Mouse (Mus musculus) kidney, embryonic 15.5 days (tissue): Measurements from ENCODE around the gene Pecr. TPM values are rescaled to one million over a fixed set of nuclear protein-coding genes. Genes with fewer than 3 reads are reported as not detected.

Source experiments
- ATAC-seq: fragments of 200-750 bp; cut with Nextera tagmentation; replicated peaks from 2 replicates; pipeline ENCODE4 v1.8.0; 2017; ENCODE audit warnings: moderate TSS enrichment; ENCODE audit not compliant: low FRiP score
- H3K27ac ChIP-seq: fragments of 300-500 bp; sonication (generic); 2 replicates; pipeline ENCODE4 v1.5.1; 2015; ENCODE audit warnings: mild to moderate bottlenecking, inconsistent platforms
- H3K27me3 ChIP-seq: fragments of 300-500 bp; sonication (generic); 2 replicates; pipeline ENCODE4 v1.6.1; 2015; ENCODE audit warnings: inconsistent platforms
- H3K36me3 ChIP-seq: fragments of 300-500 bp; sonication (generic); 2 replicates; pipeline ENCODE4 v1.6.1; 2015; ENCODE audit warnings: inconsistent platforms
- H3K4me1 ChIP-seq: fragments of 300-500 bp; sonication (generic); 2 replicates; pipeline ENCODE4 v1.6.1; 2015; ENCODE audit warnings: inconsistent platforms
- H3K4me2 ChIP-seq: fragments of 300-500 bp; sonication (generic); 2 replicates; pipeline ENCODE4 v1.6.1; 2015; ENCODE audit warnings: moderate library complexity, mild to moderate bottlenecking, inconsistent platforms
- H3K4me3 ChIP-seq: fragments of 300-500 bp; sonication (generic); replicated peaks from 2 replicates; pipeline ENCODE4 v1.5.1; 2015; ENCODE audit warnings: mild to moderate bottlenecking, inconsistent platforms
- H3K9ac ChIP-seq: fragments of 300-500 bp; sonication (generic); 2 replicates; pipeline ENCODE4 v1.6.1; 2015; ENCODE audit warnings: mild to moderate bottlenecking, inconsistent platforms
- H3K9me3 ChIP-seq: fragments of 300-500 bp; sonication (generic); replicated peaks from 2 replicates; pipeline ENCODE4 v1.6.1; 2016; ENCODE audit warnings: inconsistent platforms
- WGBS: fragments of 180-500 bp; shearing (Covaris S2); methylation state at CpG from one replicate; pipeline ENCODE4 v1.1.7; 2015; ENCODE audit warnings: mixed read lengths; 5-methylcytosine and 5-hydroxymethylcytosine counted together
- polyA plus RNA-seq: library from polyadenylated mRNA; unstranded; fragments of >200 nt; fragmentation: Nextera tagmentation; extraction: Ambion mirVana; gene quantifications from 2 replicates; pipeline ENCODE4 v1.2.1, GENCODE M21; 2015

The Pecr gene
- 53.8 and 54.9 TPM in 2 replicates for polyA plus RNA-seq

GRCm38 (mm10) chr1:72283992-72284485 lies at the start of gene Pecr, which contains the start of gene Tmem169:
TSS of gene Pecr (minus strand) at chr1:72284314.
TSS of gene Tmem169 (plus strand) at chr1:72284369.
- H3K9me3 ChIP-seq, result no peaks in the 10 kb centered on the region
- under 1% methylated on average over 30 of the region's 30 CpGs for WGBS
- ATAC-seq, result peak; percentile 99

GRCm38 (mm10) chr1:72326162-72326821 lies 42.2 kb upstream of the Pecr start:
- H3K4me3 ChIP-seq, result no peak overlapping the region
- peaks cover 85% of the 10 kb centered on the region for H3K36me3 ChIP-seq
- H3K4me1 ChIP-seq, result no peaks in the 10 kb centered on the region
- no peak for ATAC-seq
- H3K4me2 ChIP-seq, result no peak overlapping the region
- WGBS, result 93% methylated on average over 11 of the region's 11 CpGs
- no peaks in the 10 kb centered on the region for H3K9me3 ChIP-seq
- no peak overlapping the region for H3K27ac ChIP-seq
- H3K27me3 ChIP-seq, result no peaks in the 10 kb centered on the region
- H3K9ac ChIP-seq, result no peak overlapping the region

More at GRCm38 (mm10) chr1:72283992-72284485, at the start of gene Pecr, which contains the start of gene Tmem169:
- Histone ChIP-seq H3K4me2 (peak within 1 kb of the TSS; percentile 62), H3K4me1 (peaks cover 23% of the 10 kb centered on the region), H3K9ac (peak within 1 kb of the TSS; percentile 47), H3K27me3 (peaks cover 11% of the 10 kb centered on the region; the same call in 1 of the 2 replicates), H3K36me3 (no peaks in the 10 kb centered on the region), H3K4me3 (peak within 1 kb of the TSS; percentile 56), H3K27ac (peak within 1 kb of the TSS; percentile 49)

GRCm38 (mm10) chr1:72323248-72323647 lies 39.1 kb upstream of the Pecr start:
- Histone ChIP-seq H3K4me2 (no peak overlapping the region), H3K4me1 (no peaks in the 10 kb centered on the region), H3K36me3 (peaks cover 86% of the 10 kb centered on the region), H3K27me3 (no peaks in the 10 kb centered on the region), H3K27ac (no peak overlapping the region), H3K9ac (no peak overlapping the region), H3K9me3 (no peaks in the 10 kb centered on the region), H3K4me3 (no peak overlapping the region)
- no peak for ATAC-seq
- 89% methylated on average over 4 of the region's 4 CpGs for WGBS

GRCm38 (mm10) chr1:72320759-72321158 lies 36.6 kb upstream of the Pecr start:
- Histone ChIP-seq H3K36me3 (peaks cover 85% of the 10 kb centered on the region), H3K9me3 (no peaks in the 10 kb centered on the region), H3K4me1 (no peaks in the 10 kb centered on the region), H3K4me3 (no peak overlapping the region), H3K9ac (no peak overlapping the region), H3K4me2 (no peak overlapping the region), H3K27me3 (no peaks in the 10 kb centered on the region), H3K27ac (no peak overlapping the region)
- ATAC-seq, result no peak
- WGBS, result 94% methylated on average over 5 of the region's 5 CpGs

- Histone ChIP-seq H3K27ac (no peak overlapping the region), H3K9me3 (no peaks in the 10 kb centered on the region), H3K9ac (no peak overlapping the region), H3K27me3 (no peaks in the 10 kb centered on the region), H3K4me2 (no peak overlapping the region), H3K36me3 (peaks cover 82% of the 10 kb centered on the region), H3K4me3 (no peak overlapping the region), H3K4me1 (no peaks in the 10 kb centered on the region)
- peak; percentile 58; the same call in 1 of the 2 replicates for ATAC-seq
- WGBS, result 34% methylated on average over 7 of the region's 7 CpGs
Observed at GRCm38 (mm10) chr1:72316901-72317300, 32.8 kb upstream of the Pecr start.

- WGBS, result 74% methylated on average over 8 of the region's 8 CpGs
- Histone ChIP-seq H3K9me3 (no peaks in the 10 kb centered on the region), H3K27me3 (no peaks in the 10 kb centered on the region), H3K27ac (no peak overlapping the region), H3K4me3 (no peak overlapping the region), H3K9ac (no peak overlapping the region), H3K4me1 (no peaks in the 10 kb centered on the region), H3K36me3 (peaks cover 82% of the 10 kb centered on the region), H3K4me2 (no peak overlapping the region)
- ATAC-seq, result no peak
Observed at GRCm38 (mm10) chr1:72316409-72316808, 32.3 kb upstream of the Pecr start.

- H3K27me3 ChIP-seq, result no peaks in the 10 kb centered on the region
- H3K9me3 ChIP-seq, result no peaks in the 10 kb centered on the region
- WGBS, result 85% methylated on average over 4 of the region's 4 CpGs
- no peaks in the 10 kb centered on the region for H3K4me1 ChIP-seq
- no peak overlapping the region for H3K9ac ChIP-seq
- no peak overlapping the region for H3K27ac ChIP-seq
- peaks cover 75% of the 10 kb centered on the region for H3K36me3 ChIP-seq
- ATAC-seq, result no peak
- no peak overlapping the region for H3K4me2 ChIP-seq
- no peak overlapping the region for H3K4me3 ChIP-seq
Observed at GRCm38 (mm10) chr1:72315447-72315846, 31.3 kb upstream of the Pecr start.

- 76% methylated on average over 5 of the region's 5 CpGs for WGBS
Observed at GRCm38 (mm10) chr1:72313399-72314039, 29.4 kb upstream of the Pecr start.

GRCm38 (mm10) chr1:72312701-72313398 lies 28.7 kb upstream of the Pecr start:
- Histone ChIP-seq H3K4me3 (no peak overlapping the region), H3K9me3 (no peaks in the 10 kb centered on the region), H3K27me3 (no peaks in the 10 kb centered on the region), H3K9ac (no peak overlapping the region), H3K4me2 (no peak overlapping the region), H3K4me1 (peaks cover 9% of the 10 kb centered on the region; the same call in 1 of the 2 replicates), H3K36me3 (peaks cover 50% of the 10 kb centered on the region), H3K27ac (no peak overlapping the region)
- no peak for ATAC-seq
- 85% methylated on average over 9 of the region's 9 CpGs for WGBS

More at GRCm38 (mm10) chr1:72313399-72314039, 29.4 kb upstream of the Pecr start:
- peaks cover 9% of the 10 kb centered on the region; the same call in 1 of the 2 replicates for H3K4me1 ChIP-seq
- H3K9ac ChIP-seq, result no peak overlapping the region
- no peak for ATAC-seq
- no peak overlapping the region for H3K4me2 ChIP-seq
- H3K9me3 ChIP-seq, result no peaks in the 10 kb centered on the region
- no peak overlapping the region for H3K27ac ChIP-seq
- no peak overlapping the region for H3K4me3 ChIP-seq
- H3K27me3 ChIP-seq, result no peaks in the 10 kb centered on the region
- peaks cover 57% of the 10 kb centered on the region for H3K36me3 ChIP-seq

- no peak for ATAC-seq
- WGBS, result 46% methylated on average over 6 of the region's 6 CpGs
- Histone ChIP-seq H3K9me3 (no peaks in the 10 kb centered on the region), H3K27me3 (no peaks in the 10 kb centered on the region), H3K4me1 (peaks cover 13% of the 10 kb centered on the region; the same call in 1 of the 2 replicates), H3K9ac (no peak overlapping the region), H3K4me2 (no peak overlapping the region), H3K27ac (peak overlapping the region; percentile 49; the same call in 1 of the 2 replicates), H3K4me3 (no peak overlapping the region), H3K36me3 (peaks cover 27% of the 10 kb centered on the region)
Observed at GRCm38 (mm10) chr1:72309744-72310424, 25.8 kb upstream of the Pecr start.

- Histone ChIP-seq H3K4me2 (no peak overlapping the region; the same call in 1 of the 2 replicates), H3K36me3 (peaks cover 22% of the 10 kb centered on the region), H3K9ac (no peak overlapping the region), H3K27me3 (no peaks in the 10 kb centered on the region), H3K9me3 (no peaks in the 10 kb centered on the region), H3K4me1 (peaks cover 13% of the 10 kb centered on the region; the same call in 1 of the 2 replicates), H3K4me3 (no peak overlapping the region), H3K27ac (peak overlapping the region; percentile 19; the same call in 1 of the 2 replicates)
- WGBS, result 39% methylated on average over 4 of the region's 4 CpGs
- no peak for ATAC-seq
Observed at GRCm38 (mm10) chr1:72308919-72309318, 24.8 kb upstream of the Pecr start.
